Mouse (Mus musculus) retina, embryonic 14.5 days (tissue): ENCODE results near the gene Hes5.

ENCODE experiments used
- DNase-seq: peaks from one replicate; pipeline ENCODE4 v3.0.0-alpha.2; 2015; ENCODE audit warnings: low spot score

The Hes5 gene

GRCm38 (mm10) chr4:155011312-155012025 is 50.7 kb downstream of the Hes5 start:
- DNase-seq: no peak
